Mouse (Mus musculus) cerebellum, adult 2 months (tissue): ENCODE measurements around the gene Snrpa1.

Source experiments
- CTCF ChIP-seq: fragments of 200-500 bp; IDR thresholded peaks from 2 replicates; pipeline ENCODE4 v1.5.1; 2011; ENCODE audit warnings: low read depth, mild to moderate bottlenecking, control low read depth, low read length, moderate library complexity, borderline replicate concordance; ENCODE audit not compliant: insufficient read depth
- POLR2A ChIP-seq: fragments of 200-500 bp; IDR thresholded peaks from 2 replicates; pipeline ENCODE4 v1.6.1; 2011; ENCODE audit warnings: low read length, control low read depth, borderline replicate concordance; ENCODE audit not compliant: insufficient read depth

DNA sequence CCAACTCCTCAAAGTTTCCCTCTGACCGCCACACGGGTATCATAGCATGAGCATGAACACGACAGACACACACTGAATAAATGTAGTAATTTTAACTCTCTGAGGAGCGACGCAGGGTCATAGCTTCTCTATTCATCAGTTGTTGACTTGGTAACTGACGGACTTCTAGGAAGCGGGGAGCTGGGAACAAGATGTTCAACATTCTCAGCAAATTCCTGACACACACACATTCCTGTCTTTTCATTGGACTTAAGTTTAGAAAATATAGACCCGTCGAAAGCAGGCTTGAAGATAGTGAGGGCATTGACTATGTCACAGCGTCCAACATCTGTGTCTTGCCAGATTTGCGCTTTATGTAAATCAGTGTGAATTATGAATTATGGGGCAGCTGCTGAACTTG is 48.4 kb downstream of the Snrpa1 start:
- TF ChIP-seq POLR2A (no peak), CTCF (no peak)
